Mouse (Mus musculus): Measurements from ENCODE around the gene Kdm1b. TPM values are rescaled to one million over a fixed set of nuclear protein-coding genes. Genes with fewer than 3 reads are reported as not detected.
A peak's percentile ranks its signal among the peaks of the same experiment; 100 is the strongest.

Kdm1b gene
- total RNA-seq, 2 experiments from 2014 or later = 10.9 to 12.0 TPM

GRCm38 (mm10) chr13:47056781-47057180 lies 13.5 kb downstream of the Kdm1b start:
- DNase-seq = no peak

GRCm38 (mm10) chr13:47062756-47063155 lies 19.5 kb downstream of the Kdm1b start:
- DNase-seq = no peak

GRCm38 (mm10) chr13:47063985-47064760 lies 20.9 kb downstream of the Kdm1b start:
- no peak for DNase-seq

GRCm38 (mm10) chr13:47066516-47066915 lies 23.2 kb downstream of the Kdm1b start:
- DNase-seq = no peak

- no peak for DNase-seq
Measured at GRCm38 (mm10) chr13:47067001-47067400, 23.7 kb downstream of the Kdm1b start.

GRCm38 (mm10) chr13:47070329-47071080 lies 27.2 kb downstream of the Kdm1b start:
- no peak for DNase-seq

GRCm38 (mm10) chr13:47071871-47072270 lies 28.6 kb downstream of the Kdm1b start:
- no peak for DNase-seq

- DNase-seq = no peak
Measured at GRCm38 (mm10) chr13:47072484-47072883, 29.2 kb downstream of the Kdm1b start.

- no peak for DNase-seq
Measured at GRCm38 (mm10) chr13:47076156-47076555, 32.9 kb downstream of the Kdm1b start.

GRCm38 (mm10) chr13:47077367-47077766 lies 34.1 kb downstream of the Kdm1b start:
- no peak for DNase-seq

GRCm38 (mm10) chr13:47078799-47079198 lies 35.5 kb downstream of the Kdm1b start:
- no peak for DNase-seq

- no peak for DNase-seq
Measured at GRCm38 (mm10) chr13:47080905-47081505, 37.7 kb downstream of the Kdm1b start.

GRCm38 (mm10) chr13:47088433-47088832 lies 45.1 kb downstream of the Kdm1b start:
- no peak for DNase-seq

- DNase-seq = no peak
Measured at GRCm38 (mm10) chr13:47089271-47089670, 46.0 kb downstream of the Kdm1b start.

GRCm38 (mm10) chr13:47093791-47094190 lies 50.5 kb downstream of the Kdm1b start:
- DNase-seq = no peak

- DNase-seq = no peak
Measured at GRCm38 (mm10) chr13:47096591-47096990, 53.3 kb downstream of the Kdm1b start.

GRCm38 (mm10) chr13:47099265-47099664 lies 56.0 kb downstream of the Kdm1b start:
- no peak for DNase-seq

- DNase-seq = no peak
Measured at GRCm38 (mm10) chr13:47100587-47100986, 57.3 kb downstream of the Kdm1b start.

- DNase-seq = no peak
Measured at GRCm38 (mm10) chr13:47104146-47104545, 60.8 kb downstream of the Kdm1b start.

GRCm38 (mm10) chr13:47104856-47105541 lies 61.7 kb downstream of the Kdm1b start:
- peak; percentile 31 to 60 for DNase-seq

- peak; percentile 90 to 91 for DNase-seq
Measured at GRCm38 (mm10) chr13:47105711-47106579, 62.6 kb downstream of the Kdm1b start, which contains the start of gene Dek. Gene Dek (minus strand): TSS chr13:47106201.

GRCm38 (mm10) chr13:47106580-47106888 lies 63.2 kb downstream of the Kdm1b start:
- DNase-seq = no peak

Data from heart, adult 18-20 months (tissue).